Mouse (Mus musculus) natural killer cell, adult 2 months (primary cell): ENCODE measurements around the gene Hnrnpdl.

Source experiments
- DNase-seq, 2 experiments: peaks; one replicate each; pipeline ENCODE4 v3.0.0; 2022; ENCODE audit warnings: low spot score in 2 of 2

The Hnrnpdl gene

DNA sequence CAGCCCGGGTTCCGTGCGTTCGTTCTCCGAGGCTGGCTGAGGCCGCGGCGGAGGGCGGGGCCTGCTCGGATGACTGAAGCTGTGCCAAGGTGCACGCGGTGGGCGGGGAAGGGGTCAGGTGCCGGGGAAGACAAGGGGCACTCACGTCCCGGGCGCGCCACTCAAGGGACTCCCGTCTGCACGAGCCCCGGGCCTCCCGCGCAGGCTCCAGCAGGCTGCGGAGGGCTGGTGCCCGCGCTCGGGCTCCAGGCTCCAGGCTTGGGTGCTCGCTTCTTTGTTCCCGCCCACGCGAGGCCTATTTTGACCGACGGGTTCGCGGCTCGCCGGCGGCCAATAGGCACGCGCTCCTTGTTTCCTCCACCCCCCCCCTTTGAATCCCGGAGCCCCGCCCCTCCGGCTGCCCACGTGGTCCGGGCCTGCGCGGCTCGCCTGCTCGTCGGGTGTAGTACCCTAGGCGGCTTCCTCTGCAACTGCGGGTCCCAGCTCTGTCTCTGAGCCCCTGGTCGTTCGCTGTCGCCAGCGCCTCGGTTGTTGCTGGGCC is at the start of gene Hnrnpdl, which contains the start of gene Enoph1:
TSS of gene Hnrnpdl (minus strand) at position 63 of the 541 bp plus-strand sequence.
TSS of gene Enoph1 (plus strand) at position 384 of the 541 bp plus-strand sequence.
- peak; percentile 91 to 94 for DNase-seq

DNA sequence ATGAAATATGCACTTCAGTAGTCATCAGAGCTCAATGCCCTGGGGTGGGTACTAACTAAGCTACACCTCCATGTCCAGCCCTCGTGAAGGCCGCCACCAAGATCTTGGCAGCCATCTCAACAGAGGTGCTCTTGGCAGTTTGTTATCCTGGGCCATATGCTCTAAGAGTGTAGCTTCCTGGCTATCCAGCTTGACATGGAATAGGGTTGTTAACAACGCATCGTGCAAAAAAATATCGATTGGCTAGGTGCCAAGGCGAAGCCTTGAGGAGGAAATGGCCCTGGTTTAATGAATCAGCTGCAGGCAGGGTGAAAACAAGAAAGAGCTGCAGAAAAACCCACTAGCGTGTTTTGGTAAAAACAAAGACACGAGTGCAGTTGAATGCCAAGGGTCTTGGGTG is 45.6 kb upstream of the Hnrnpdl start:
- no peak for DNase-seq

DNA sequence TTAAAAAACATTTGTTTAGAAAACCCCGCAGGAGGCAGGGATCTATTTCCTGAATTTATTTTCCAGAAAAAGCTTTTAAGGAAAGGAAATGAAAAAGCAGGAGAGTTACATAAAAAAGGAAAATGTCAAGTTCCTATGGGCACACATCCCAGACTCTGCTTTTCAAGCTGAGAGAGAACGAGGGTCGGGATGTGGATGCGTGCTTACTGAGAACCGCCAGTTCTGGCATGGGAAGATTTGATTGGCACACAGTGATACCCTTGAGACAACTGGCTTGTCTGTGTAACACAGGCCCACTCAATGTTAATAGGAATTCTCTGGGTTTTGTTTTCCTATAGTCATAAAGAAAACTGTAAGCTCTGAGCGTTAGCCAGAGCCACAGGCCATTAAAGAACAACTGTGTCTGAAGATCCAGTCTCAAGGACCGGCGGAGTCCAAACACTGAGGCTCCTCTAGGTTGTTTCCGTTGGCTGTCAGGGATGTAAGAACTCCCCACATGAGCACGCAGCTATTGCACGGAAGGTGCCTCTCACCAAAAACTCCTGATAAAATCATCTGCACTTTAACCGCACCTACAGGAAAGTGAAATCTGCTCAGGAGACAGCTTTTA is 44.6 kb upstream of the Hnrnpdl start:
- no peak for DNase-seq

DNA sequence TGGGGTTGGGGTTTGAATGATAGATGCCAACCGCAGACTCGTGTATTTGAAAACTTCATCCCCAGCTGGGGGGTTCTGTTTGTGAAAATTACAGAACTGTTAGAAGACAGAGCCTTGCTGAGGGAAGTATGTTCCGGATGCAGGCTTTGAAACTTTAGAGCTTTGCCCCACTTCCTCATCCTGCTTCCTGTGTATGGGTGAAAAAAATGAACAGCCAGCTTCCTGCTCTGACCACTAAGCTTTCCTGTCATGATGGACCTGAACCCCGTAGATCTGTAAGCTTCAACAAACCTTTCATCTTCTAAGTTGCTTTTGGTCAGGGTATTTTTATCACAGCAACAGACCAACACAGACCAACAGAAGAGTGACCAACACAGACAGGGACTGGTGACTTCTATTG is 42.5 kb upstream of the Hnrnpdl start:
- no peak for DNase-seq

DNA sequence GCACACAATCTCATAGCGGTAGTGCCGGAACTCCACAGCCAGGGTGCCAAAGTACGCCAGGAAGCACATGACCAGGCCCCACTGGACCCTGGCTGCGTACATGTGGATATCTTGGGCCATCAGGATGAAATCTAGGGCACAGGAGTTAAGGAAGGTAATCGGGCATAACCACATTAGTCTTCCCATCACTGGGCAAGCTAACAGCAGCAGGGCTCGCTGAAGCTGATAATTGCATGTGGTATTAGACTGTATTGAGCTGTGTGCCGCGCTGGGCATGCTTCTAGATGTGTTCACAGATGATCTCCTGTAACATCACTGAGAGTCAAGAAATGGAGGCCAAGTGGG is 40.4 kb upstream of the Hnrnpdl start:
- no peak for DNase-seq

DNA sequence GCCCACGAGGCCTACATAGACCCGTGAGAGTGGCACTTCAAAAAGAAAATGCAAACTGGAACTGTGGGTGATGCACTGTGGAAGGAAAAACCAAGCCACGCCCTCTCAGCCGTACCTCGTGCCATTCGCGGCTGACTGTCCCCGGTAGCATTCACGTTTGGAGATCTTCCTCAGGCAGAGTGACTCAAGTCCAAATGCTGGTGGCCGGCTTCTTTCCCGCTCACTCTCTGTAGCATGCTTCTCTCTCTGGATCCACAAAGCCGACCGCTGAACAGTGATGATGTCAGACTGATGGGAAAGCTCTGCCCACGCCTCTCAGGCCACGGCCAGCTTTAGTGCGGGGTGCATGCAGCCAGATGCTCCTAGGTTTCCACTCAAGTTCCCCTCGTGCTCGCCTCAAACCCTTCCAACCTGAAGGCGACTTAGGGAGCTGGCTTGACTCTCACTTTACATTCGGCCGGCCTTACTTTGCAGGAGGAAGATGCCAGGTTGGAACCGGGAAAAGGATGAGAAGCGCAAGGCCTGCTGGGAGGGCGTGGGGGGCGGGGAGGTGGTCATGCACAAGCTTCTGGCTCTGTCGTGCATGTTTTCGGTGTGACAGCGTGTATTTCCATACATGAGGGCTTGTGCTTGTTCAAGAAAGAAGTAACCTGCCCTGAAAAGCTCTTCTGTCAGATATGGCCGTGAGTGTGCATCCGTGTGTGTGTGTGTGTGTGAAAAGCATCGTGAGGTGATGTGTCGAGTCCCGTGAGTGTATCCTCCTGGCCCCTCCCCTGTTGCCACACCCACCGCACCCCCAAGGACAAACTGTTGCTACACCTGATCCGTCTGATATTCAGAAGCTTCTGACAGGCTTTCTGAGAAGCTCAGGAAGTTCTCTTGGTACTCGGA is 39.8 kb upstream of the Hnrnpdl start:
- DNase-seq: no peak

DNA sequence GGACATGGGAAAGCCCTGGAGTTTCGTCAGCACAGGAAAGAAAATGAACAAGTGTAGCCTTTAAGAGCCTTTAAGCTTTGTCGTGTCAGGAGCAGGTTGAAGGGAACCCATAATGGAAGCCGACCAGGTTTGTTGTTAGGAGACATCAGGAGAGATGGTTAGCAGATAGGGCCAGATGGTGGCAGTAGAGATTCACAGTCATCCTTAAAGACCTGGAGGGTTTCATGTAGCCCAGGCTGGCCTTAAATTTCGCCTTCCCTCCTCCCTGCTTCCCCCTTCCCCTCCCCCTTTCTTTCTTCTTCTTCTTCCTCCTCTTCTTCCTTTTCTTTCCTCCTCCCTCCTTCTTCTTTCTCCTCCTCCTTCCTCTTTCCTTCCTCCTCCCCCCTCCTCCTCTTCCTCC is 35.1 kb upstream of the Hnrnpdl start:
- DNase-seq: no peak

DNA sequence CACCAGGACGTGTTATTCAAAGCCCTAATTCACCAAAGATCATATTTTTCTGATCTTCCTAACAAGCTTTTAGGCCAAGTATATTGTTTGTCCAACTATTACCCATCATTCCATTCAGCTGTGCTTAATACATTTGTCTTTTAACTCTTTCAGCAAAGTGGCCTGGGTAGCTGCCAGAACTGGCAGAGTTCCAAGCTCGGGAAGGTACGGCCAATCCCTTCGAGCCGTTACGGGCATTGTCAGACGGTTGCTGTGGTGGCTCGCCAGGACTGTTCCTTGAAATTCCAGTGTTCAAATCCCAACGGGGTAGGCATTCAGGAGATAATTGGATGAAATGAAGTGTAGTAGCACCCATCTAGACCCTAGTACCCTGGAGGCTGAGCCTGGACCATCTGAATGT is 33.1 kb upstream of the Hnrnpdl start:
- no peak for DNase-seq

DNA sequence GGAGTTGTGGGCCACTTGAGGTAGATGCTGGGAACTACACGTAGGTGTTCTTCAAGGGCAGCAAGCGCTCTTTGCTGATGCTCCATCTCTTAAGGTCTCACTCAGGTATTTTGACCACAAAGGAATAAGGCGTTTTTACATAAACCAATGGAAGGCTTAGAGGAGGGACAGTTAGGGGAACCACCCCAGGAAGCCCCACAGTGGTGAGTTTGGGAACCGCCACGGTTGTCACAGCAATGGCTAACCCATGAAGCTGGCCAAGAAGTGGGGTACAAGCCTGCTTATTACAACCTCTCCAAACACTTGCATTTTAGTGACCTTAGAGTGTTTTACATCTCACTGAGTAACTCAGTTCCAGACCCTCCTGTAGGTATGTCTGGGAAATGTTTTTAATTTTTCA is 32.1 kb upstream of the Hnrnpdl start:
- DNase-seq: peak in 1 of 2 experiments; percentile 6

DNA sequence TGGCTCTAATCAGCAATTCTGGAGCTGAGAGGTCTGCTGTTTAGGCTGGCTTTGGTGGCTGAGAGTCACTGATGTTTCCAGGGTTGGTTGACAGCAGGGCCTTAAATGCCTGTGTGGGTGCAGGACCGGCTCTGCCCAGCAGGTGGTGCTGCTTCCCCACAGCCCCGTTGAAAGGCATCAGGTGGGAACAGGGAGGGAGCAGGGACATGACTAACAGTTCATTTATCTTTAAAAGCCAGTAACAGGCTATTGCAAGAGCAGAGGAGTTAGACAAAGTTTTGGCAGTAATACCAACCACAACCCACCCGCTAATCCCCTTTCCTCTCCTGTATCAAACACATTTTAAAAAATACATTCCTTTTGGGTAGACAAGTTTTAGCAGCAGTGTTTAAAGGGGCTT is 30.8 kb upstream of the Hnrnpdl start:
- peak; percentile 64 to 78 for DNase-seq

DNA sequence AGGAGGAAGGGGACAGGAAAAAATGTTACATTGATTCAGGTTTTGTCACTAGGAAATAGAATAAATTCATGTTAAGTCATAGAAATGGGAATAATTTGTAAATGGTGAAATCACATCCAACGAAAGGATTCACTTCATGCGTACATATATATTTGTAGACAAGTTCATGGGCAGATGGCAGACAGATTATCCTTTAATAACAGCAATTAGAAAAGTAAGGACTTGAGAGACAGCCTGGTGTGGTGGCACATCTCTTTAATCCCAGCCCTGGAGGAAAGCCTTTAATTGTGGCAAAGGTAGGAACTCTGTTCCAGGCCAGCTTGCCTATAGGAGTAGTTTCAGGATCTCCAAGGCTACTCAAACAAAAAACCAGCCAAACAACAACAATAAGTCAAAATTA is 30.1 kb upstream of the Hnrnpdl start:
- DNase-seq: no peak

DNA sequence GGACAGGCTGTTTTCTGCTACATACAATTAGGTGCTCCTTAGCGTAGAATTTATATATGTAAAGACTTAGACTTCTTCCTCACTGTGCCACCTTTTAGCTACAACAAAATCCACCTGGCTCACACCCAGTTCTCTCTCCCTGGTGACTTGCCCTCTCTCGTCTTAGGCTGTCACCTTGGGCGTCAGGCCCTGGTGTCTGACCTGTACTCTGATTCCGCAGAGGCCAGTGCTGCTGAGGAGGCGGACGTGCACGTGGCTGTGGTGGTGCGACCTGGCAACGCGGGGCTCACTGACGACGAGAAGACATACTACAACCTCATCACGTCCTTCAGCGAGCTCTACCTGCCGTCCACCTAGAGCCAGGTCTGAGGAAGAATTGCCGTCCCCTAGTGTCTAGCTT is 28.1 kb upstream of the Hnrnpdl start:
- no peak for DNase-seq

DNA sequence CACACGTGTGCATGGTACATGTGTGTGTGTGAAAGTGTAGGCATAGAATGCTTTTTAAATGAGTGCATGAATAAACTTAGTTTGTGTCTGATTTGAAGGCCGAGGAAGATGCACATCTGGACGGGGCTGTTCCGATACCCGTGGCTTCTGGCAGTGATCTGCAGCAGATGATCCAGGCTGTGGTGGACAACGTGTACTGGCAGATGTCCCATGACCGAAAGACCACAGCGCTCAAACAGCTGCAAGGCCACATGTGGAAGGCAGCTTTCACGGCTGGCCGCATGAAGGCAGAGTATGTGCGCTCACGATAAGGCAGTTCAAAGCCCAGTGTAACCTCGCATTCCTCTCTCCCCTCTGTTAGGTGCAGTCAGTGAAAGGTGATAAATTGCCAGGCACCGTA is 21.4 kb upstream of the Hnrnpdl start:
- DNase-seq: no peak

DNA sequence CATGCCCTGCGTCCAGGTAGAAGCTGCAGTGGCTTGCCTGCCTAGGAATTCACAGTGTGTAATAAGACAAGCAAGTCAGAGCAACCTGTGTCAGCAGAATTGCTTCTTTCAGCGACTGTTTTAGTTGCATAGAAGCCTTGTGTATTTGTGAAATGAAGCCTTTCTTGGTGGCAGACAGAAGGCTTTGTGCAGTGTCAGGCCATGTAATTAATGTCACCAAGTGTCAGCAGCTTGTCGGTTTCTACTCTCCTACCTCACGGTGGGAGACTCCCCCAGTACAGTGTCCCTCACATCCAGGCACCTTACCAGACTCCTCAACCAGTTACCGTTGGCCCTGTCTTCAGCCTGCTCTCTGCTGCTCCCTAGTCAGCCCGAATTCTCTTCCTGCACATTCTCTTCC is 19.9 kb upstream of the Hnrnpdl start:
- DNase-seq: no peak

DNA sequence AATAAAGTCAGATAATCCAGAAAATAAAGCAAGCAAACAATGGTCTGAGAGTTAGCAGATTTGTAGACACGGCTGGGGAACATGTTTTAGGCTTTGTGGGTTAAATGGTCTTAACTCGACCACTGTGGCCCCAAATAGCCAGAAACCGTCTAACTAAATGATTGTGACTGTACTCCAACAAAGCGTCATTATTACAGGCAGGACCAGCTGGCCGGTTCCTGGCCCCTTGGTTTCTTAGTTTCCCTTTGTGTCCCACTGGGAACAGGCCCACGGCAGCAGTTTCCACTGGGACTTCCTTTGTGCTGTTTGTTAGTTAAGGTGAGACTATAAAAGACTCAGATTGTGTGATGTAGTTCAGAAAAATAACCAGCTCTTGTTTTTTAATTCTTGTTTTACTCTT is 19.3 kb upstream of the Hnrnpdl start:
- DNase-seq: no peak

DNA sequence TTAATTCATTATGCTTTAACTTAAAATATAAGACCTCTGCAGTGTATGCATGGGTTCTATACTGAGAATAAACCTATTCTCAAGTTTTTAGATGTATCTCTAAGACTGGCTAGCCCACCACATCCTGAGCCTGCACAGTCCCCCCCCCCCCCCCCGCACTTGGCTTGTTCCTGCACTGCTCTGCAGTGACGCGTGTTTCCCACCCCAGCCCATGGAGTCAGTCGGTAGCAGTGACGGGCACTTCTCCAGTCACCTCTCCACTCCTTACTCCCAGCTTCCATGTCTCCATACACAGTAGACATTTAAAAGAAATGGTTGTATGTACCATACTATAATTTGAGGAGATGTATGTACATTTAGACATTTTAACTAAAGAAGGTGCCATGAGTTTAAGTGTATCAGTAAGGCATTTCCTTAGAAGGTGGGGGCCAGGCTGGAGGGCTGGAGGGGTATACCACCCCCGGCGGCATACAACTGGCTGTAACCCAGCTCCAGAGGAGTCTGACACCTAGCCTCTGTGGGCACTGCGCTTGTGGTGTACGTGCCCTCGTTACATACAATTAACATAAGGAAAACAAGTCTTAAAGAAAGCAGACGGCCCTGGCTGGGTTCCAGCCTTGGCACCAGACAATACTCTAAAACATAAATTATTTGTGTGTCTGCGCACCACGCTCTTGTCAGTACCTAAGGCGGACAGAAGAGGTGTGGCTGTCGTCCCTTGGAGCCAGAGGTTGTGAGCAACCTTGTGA is 18.2 kb upstream of the Hnrnpdl start:
- DNase-seq: no peak

DNA sequence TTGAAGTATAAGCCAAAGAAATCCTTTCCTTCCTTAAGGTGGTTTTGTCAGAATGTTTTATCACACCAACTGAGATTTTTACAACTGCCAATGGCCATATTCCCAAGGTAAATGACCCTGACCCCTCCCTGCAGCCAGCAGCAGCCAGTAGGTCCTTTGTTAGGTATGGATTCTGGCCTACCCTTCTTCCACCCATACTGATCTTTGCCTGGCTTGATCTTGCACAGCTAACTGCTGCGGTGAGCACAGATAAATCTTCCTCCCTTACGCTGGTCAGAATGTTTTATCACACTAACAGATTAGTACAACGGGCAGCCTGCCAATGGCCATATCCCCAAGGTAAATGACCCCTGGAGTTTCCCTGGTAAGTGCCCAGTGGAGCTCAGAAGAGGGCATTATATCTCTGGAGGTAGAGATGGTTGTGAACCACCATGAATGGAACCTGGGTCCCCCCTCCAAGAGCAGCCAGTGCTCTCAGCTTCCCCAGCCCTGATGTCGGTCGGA is 16.5 kb upstream of the Hnrnpdl start:
- DNase-seq: no peak

DNA sequence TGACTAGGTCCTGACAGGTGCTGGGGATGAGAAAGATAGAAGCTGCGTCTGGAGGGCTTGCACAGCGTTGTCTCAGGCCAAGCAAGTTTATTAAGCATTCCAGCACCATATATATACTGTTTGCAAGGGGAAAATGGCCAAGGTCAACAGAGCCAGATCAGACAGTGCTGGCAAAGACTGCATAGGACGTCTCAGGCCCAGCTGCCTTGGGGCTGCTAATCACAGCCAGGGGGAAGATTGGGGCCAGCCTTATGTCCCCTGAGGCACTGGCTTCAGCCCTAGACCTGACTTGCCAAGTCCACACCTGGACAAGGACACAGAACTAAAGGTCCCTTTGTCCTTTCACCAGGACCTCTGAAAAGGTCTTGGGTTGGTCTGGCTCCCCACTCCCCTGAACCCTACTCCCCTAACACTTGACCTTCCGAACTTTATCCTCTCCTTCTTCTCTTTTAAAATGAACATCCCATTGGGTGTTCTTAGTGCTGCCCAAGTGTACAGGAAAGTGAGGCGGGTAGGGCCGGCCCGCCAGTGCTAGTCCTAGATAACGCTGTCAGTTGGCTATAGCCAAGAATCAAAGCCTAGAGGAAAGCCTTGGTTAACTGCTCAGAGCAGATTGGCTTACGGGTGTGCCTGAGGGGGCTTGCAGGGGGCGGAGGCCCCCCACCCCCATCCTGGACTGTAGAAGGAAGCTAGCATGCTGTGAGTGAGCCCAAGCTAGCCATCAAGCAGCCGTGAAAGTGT is 15.5 kb upstream of the Hnrnpdl start:
- no peak for DNase-seq

DNA sequence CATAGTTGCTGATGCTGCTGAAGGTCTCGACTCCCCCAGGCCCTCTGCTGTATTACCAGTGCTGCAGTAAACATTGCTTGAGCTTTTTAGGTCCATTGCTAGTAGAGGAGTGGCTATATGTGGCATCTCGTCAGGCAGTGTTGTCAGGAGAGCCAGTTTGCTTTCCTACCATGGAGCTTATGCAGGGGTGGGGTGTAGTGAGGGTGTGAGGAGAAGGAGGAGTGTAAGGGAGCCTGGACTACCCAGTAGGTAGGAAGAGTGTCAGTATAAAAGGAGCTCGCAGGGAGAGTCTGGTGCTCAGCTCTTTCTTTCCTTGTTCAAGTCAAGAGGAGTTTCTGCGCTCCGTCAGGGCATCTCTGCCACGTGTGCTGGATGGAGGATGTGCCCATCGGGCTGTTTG is 13.3 kb upstream of the Hnrnpdl start:
- no peak for DNase-seq

DNA sequence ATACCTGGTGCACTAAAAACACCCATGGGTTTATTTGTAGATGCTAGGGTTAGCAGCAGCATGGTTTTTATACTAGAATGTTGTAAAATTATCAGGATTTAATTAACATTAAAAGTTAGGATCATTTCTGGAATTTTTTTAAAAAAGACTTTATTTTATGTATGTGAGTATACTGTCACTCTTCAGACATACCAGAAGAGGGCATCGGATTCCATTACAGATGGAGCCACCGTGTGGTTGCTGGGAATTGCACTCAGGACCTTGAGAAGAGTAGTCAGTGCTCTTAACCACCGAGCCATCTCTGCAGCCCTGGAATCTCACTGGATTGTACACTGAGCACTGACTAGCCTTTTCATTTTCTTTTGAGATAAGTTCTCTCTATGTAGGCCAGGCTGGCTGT is 10.4 kb upstream of the Hnrnpdl start:
- no peak for DNase-seq

DNA sequence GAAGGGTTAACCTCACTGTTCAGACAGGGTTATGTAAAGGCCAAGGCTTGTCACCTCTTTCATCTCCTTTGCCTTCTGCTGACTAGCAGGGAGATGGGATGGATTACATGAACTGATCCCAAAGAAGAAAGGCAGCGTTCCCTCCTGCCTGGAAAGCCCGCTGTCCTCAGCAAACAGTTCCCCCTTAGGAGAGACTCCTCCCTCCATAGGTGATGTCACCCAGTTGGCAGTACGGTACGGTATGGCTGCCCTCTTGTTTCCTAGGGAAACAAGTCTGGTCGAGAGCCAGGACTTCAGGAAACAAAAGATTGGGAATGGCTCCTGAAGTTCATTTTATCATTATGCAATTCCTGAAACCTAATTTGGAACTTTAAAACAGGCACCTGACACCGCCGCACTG is 8.4 kb upstream of the Hnrnpdl start:
- DNase-seq: no peak
